Mouse (Mus musculus) retina, embryonic 14.5 days (tissue): ENCODE results near the gene Cyp3a13.
"Not testable (repeated sequence)": the region's sequence is repeated elsewhere in the genome, so short reads cannot be mapped to it uniquely, and the experiment has no call there.

Experiments used
- DNase-seq: peaks from one replicate; pipeline ENCODE4 v3.0.0-alpha.2; 2015; ENCODE audit warnings: low spot score

Cyp3a13 gene

DNA sequence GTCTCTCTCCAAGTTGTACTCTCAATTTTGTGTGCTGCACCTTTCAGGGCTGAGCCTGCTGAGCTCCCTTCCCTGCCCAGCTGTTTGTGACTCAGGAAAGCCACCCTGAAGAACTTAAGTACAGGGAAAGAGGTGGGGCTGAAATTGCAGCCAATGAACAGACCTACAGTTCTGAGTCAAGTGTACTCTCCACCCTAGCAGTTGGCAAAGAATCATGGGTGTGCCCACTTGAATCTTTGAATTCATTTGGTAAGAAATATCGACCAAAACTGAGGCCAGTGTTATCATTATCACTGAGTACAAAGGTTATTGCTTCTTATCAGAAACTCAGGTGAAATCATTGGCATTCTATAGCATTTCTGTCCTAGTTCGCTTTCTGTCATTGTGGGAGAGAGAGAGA, at the start of gene Cyp3a13:
Gene Cyp3a13 (minus strand): TSS at position 88 of the 400 bp plus-strand sequence.
- DNase-seq = no peak

DNA sequence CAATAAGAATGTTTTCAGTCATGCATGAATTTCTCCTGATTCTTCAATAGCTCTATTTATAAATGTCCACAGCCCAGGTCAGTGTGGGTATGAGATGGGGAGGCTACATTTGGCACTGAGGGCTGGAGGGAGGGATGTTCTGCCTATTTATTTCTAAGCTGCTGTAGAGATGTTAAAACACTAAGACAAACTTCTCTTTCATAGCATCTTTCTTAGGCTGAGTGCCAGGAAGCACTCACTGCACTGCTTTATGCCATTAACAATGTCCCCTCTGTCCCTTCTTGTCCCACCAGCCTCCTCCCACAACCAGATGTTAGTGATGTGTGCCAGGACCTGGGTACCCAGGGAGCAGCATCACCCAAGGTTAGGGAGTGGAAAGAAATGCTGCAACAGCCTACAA, 45.1 kb upstream of the Cyp3a13 start:
- no peak for DNase-seq

DNA sequence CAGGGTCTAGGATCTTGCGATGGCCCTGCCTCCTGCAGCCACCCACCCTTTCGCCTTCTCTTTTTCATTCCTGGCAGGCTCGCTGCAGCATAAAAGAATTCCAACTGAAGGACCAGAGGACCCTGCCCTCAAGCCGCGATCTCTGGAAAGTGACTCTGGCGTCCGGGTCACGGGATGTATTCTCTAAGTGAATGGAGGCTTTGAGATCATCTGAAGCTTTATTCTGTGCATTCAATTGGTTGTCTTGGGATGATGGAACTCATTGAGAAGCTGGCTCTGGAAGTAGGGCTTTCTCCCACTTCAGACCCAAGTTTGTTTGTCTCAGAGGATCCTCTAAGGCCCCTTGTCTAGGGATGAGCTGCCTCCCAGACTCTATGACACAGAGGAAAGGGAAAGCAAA, 41.5 kb upstream of the Cyp3a13 start, which contains the start of gene Gjc3:
Gene Gjc3 (minus strand): TSS at position 154 of the 400 bp plus-strand sequence.
- DNase-seq = no peak

DNA sequence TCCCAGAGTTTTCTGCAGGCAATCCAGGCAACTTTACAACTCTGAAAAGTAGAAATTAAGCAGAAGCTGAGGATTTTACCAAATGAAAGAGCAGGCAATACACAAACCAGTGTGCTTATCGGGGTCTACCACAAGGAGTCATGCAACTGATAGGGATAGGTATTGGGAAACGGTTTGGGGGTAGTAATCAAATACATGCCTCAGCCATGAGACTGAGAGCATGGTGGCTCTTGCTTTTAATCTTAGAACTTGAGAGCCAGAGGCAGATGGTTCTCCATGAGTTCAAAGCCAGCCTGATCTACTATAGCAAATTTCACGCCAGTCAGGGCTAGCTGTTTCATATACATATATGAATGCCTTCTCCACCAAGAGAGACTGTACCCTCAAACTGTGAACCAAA, 35.0 kb upstream of the Cyp3a13 start:
- DNase-seq = no peak

DNA sequence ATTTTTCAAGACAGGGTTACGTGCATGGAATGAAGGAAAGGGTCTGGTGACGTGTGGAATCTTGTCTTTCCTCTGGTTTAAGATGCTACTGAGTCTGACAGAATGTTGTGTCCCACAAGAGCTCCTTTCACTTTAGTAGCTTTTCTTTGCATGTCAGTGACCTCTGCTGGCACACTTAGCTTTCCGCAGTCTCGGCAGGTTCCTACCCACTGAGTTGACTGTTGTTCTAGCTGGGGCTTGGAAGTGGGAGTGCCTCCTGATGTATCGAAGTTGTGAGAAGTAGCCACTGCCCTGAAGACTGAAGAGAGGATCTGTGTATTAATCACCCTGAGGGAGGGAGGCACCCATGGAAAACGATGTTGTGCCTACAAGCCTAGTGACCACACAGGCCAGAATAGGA, 29.8 kb upstream of the Cyp3a13 start:
- DNase-seq = peak; percentile 8

DNA sequence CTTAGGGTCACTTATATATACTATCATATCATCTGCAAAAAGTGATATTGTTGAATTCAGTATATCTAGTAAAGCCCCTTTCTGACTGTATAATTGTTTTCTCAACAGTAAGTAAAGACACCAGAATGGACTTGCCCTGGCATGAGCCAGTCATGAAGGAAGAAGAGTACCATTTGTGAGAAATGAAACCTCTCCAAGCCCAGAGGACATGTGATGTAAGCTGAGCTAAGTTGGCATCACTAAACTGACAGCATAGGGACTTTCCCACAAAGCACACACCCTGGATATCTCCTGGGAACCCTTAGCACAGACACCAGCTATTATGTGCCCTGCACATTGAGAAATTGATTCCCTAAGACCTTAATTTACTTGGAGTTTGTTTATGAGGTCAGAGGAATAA, 25.9 kb upstream of the Cyp3a13 start:
- DNase-seq = no peak

DNA sequence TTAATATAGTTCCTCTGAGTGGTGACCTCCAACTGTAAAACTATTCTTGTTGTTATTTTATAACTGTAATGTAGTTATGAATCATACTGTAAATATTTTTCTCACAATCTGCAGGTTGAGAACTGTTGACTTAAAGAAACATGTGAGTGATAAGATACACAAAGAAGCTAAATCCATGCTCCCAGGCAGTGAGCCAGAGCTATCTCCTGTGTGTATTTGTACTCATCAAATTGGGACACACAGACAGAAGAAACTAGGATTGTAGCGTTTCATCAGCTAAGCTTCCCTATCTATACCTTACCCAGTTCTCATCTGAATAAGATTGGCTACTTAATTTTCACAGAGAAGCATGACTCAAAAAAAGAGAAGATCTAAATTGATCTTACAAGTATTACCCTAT, 21.7 kb upstream of the Cyp3a13 start:
- no peak for DNase-seq

DNA sequence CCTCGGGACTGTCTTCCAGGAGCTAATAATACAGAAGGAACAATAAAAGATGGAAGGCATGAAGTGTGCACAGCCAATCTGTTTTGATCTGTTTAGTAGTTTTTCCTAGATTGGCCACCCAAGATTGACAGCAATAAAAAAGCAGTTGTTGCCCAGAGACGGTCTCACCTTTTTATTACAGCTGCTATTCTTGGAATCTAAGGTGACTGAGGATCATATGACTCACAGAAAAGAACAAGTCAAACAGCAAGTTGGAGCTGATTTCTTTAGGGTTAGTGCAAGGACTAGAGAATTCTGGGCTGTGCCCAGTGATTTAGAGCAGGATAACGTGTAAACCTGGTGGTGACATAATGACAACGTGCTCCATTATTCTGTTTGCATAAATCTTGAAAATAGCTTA, 19.5 kb upstream of the Cyp3a13 start:
- no peak for DNase-seq

DNA sequence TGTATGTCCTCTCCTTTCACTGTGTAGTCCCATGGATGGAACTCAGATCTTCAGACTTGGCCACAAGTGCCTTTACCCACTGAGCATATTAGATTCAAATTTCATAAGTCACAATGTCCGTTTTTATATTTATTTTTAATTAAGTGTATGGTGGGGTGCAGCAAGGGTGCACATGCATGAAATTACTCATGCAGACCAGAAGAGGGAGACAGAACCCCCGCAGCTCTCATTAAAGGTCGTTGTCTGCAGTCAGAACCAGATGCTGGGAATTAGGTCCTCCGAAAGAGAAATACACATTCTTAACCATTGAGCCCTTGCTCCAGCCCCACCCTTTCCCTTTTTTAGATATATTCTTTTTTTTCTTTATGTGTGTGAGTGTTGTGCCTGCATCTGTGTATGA, 15.8 kb upstream of the Cyp3a13 start:
- no peak for DNase-seq

DNA sequence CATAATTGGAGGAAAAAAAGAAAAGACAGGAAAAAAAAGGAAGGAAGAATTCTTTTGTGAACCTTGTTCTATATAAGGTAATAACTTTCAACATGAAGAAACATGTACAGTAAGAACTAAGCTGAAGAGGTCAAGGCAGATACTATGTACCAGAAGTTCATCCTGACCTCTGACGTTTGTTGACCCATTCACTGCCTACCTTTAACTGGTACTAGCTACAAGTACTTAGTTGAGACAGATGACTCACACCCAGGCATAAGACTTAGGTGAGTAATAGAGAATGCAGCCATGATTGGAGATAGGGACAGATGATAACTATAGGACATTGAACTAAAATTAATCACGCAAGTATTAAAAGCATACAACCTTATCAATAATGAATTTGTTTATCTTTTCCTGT, 15.1 kb upstream of the Cyp3a13 start:
- no peak for DNase-seq

DNA sequence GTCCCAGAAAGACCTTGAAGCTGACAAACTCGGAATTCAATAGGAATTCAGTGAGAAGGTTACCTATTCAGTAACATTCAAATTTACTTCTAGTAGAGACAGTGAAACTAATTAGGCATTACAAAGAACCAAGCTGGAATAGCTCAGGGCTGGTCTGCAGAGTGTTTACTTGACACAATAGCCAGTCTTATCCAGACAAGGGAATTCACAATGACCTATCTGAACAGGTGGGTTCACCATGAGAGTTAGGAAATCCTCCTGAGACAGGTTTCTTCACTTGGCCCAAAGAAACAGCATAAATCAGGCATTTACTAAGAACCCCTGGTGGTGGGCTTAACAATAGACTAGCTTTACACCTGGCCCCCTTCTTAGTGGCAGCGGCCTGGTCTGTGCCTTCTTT, 12.5 kb upstream of the Cyp3a13 start:
- not testable (repeated sequence) for DNase-seq

DNA sequence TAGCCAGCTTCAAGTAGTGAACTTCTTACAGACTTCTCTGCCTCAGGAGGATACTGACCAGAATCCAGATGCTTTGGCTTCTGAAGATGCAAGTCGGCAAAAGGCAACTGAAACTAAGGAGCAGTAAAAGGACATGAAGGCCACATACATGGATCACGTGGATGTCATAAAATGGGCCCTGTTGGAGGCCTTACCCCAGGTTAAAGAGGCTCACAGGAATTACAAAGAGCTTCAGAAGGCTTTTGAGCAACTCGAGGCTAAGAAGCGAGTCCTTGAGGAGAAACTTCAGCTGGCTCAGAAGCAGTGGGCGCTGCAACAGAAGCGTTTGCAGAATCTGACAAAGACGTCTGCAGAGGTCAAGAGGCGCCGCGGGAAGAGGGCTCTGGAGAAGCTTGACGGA, 7.0 kb upstream of the Cyp3a13 start:
- DNase-seq = no peak

DNA sequence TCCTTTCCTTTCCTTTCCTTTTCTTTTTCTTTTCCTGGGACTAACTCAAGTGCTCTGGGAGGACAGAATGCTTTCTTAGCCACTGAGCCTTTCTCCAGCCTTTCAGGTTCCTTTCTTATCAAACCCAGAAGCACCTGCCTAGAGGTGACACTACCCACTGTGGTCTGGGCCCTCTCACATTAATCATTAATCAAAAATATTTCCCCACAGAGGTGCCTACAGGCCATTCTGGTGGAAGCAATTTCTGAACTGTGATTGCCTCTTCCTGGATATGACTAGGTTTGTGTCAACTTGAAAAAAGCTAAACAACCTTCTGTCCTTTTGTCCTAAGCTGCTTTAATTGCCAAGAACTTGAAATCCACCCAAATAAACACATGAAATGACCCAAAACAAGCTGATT, 752 bp upstream of the Cyp3a13 start:
- no peak for DNase-seq

DNA sequence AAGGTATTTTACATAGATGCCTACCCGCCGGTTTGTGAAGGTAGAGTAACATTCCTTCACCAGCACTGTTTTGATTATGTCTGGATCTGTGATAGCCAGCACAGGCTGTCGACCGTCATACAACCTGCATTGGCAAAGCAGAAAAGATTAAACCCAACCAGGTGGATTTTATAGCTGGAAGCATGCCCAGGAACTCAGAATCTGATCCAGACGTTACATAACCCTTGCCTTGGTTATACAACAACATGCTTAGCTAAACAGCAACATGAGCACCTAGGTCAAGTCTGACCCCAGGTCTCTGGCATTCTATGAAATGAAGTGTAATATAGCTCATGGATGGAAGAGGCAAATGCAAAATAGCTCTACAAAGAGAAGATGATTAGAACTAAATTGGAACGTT, 5.9 kb downstream of the Cyp3a13 start:
- DNase-seq = no peak

DNA sequence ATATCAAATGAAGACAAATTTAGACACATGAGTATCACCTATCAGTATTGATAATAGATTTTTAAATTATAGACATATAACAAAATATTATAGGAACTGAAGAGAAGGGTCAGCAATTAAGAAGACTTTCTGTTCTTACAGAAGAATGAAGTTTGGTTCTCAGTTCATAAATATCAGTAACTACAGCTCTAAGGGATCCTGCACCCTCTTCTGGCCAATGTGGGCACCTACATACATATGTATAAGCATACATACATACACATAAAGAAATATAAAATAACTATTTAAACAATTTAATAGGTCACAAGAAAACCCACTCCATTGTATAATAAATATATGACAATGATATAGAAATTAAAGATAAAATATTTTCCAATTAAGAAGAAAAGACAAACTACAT, 6.9 kb downstream of the Cyp3a13 start:
- peak; percentile 3 for DNase-seq

DNA sequence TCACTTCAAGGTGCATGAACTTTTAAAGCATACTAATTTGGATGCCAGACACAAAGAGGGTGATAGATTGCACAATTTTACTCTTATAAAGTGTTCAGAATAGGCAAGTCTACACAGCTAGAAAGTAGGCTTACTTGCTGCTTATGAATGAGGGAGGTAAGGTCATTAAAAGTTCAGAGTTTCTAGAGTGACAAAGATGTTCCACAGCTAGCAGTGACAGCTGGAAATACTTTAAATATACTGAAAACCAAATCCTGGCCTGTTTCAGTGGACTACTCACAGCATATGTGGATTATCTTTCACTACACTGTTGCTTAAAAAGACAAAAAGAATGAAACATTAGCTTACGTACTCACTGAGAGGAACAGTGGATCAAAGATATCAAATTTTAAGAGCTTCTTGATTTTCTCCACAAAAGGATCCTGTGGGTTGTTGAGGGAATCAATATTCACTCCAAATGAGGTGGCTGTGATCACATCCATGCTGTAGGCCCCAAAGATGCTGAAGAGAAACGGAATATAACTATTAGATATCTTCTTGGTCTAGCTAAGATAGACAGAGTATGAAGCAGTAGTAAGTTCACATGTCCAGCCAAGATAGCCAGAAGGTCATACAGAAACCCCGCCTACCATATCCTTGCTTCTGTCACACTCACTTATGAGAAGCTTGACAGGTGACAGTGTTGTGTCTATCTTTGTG, 11.7 kb downstream of the Cyp3a13 start:
- DNase-seq = no peak

DNA sequence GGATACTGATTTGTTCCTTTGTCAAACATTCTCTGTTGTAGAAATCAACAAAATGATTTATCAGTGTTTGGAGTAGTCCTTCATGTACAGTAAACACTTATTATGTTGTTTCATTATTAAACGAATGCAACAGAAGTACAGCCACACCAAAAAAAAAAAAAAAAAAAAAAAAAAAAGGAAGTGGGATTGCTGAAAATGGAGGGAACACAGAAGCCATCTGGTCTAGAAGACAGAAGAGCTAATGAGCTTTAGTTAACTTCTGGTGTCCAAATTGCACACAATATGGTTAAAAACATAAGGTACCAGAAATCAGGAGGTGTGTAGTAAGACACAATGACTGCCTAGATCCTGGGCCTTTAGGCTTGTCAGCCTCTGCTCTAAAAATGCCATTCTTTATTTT, 23.6 kb downstream of the Cyp3a13 start:
- no peak for DNase-seq

DNA sequence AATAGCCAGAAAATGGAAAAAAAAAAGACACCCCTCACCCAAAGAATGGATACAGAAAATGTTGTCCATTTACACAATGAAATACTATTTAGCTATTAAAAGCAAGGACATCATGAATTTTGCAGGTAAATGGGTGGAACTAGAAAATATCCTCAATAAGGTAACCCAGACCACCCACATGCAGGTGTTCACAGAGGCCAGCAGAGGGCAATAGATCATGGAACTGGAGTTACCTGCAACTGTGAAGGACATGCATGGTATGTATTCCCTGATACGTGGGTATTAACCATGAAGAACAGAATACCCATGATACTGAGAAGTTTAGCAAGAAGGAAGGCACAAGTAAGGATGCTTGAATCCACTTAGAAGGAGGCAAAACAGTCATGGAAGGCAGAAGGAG, 28.5 kb downstream of the Cyp3a13 start:
- peak; percentile 7 for DNase-seq

DNA sequence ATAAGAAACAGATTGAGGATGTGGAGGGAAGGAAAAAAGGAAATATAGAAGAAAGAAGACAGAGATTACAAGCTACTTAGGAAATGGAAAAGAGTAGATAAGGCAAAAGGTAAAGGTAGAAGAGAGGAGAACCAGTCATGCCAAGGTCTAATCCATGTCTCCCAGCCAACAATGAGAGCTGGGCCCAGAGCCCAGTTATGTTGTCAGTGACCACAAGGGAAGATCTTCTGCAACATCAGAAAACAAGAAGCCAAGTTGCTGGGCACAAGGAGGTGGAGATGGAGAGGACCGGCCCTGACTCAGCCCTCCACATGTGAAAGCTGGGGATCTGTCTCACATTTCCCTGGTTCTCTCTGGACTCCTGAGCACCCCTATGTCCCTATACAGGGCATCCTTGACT, 33.8 kb downstream of the Cyp3a13 start:
- no peak for DNase-seq

DNA sequence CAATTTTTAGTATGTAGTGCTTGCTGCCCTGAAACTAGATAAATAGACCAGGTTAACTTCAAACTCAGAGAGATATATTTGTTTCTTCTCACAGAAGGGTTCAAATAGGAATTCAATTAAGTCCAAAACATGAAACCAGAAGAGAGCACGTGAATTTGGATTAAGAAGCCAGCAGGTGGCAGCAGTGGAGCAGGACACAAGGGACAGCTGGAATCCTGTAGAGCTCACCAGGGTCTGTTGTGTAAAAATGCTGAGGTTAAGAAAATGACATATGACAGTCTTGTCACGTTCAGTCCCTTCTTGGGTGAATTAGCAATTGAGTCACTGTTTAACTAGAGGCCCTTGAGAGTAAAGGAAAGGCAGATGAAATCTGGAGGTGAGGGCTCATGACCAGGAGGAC, 35.5 kb downstream of the Cyp3a13 start:
- DNase-seq = peak; percentile 76

DNA sequence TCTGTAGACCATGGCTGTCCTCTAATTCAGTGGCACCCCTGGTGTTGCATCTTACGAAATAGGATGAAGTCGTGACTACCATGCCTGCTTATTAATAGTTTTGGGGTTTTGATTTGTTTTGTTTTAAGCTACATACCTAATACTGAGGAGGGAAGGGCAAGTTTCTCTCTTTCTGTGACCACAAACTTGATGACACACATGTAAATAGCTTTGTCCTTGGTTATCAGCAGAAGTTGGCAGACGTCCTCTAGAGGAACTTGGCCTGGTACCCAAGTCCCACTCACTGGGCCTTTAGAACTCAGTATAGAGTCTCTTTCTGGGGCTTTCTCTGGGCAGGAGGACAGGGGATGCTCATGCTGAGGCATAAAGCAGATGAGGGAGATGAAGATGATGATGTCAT, 38.1 kb downstream of the Cyp3a13 start:
- no peak for DNase-seq

DNA sequence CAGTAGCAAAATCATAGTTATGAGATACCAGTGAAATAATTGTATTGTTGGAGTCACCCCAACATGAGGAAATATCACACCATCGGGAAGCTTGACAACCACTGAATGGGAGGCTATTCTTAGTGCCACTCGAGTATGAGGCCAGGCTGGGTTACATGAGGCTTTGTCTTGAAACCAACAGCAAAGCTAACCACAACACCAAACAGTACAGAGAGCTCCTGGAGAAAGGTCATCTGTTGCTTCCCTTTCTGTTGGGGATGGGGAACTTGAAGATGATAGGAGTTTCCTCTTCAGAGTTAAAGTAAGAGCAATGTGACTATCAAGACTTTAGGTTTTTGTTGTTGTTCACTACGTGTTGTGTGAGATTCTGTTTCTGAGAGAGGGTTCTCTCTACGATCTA, 38.5 kb downstream of the Cyp3a13 start:
- DNase-seq = no peak

DNA sequence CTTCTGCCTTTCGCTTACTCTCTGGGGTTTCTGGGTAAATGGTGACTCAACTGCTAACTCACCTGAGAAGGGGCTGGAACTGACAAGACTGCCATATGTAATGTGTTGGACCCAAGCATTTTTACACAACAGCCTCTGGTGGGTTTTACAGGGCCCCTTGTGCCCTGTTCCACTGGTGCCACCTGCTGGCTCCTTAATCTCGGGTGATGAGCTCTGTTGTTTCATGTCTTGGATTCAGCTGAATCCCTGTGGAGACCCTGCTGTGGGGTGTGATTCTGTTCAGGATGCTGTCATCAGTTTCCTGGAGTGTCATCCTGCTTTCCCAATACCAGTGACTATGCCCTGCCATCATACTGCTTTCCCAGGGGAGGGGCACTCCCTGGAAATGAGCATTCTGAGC, 43.6 kb downstream of the Cyp3a13 start:
- DNase-seq = peak; percentile 29

DNA sequence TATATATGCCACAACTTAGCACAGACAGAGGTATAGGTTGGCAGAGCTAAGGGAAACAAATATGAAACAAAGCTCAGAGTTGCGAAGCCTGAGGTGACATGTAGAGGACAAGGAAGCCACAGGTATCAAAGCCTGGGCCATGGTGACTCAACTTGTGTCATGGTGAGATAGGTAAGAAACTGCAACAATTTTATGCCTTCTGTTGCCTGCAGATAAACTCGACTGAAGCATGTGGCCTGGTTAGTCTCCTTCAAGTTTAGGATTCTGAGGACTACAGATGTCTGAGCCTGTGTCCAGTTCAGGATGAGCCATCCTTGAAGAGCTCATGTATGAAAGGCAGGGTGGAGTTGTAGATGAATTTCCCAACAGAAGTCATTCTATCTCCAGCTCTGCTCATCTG, 46.4 kb downstream of the Cyp3a13 start:
- DNase-seq = no peak

DNA sequence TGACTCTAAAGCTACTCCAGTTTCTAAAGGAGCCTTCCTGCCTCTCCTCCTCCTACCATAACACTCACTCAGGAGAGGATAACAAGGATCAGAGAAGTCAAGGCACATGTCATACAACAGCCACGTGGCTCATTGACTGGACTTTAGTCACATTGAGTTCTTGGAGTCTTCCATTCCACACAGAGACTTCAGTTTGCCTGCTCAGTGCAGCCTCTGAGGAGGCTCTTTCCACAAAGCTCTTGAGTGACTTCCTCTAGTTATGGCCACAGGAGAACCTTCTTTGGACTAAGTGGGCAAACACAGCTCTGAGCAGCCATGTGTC, 49.1 kb downstream of the Cyp3a13 start:
- DNase-seq = not testable (repeated sequence)
